Comparison of ENCODE assay signal across 8 mouse cellular contexts in the genomic region with DNA sequence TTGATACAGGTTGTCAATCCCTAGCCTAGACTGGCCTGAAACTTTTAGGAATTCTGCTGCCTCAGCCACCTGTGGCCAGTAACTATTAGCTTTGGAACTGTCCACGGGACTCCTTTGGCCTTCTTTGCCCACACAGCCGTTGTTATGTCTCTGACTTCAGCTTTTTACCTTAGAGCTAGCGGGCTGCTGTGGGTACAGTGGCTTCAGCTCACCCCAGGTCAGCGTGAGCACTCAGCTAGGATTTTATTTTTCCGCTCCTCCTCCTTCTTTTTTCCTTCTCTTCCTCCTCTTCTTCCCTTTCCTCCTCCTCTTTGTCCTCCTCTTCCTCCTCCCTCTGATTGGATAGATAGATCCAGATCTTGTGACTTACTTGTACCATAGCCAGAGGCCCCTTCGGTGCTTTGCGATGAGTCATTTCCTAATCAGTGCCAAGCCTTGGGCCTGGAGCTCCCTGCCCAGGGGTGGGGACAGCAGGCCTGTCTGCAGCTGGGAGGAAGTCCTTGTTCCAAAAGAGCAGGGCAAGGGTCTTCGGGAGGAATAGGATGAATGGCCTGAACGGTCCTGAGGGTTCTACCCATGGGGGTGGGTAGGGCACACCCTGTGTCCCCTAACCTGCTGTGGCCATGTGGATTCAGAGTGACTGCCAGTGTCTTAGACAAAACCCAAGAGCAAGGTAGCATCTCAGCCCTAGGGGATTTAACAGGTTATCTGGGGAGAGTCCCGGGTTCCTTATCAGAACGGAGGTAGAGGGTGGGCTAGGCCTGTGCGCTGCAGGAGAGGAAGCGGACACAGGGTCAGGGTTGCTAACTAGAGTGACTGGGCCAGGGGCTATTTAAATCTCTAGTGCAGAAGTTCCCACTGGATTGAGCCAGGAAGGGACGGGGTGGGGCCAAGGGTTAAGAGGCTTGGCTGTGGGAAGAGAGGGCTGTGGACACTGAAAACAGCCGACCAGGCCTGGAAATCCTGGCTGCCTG. TPM values are rescaled to one million over a fixed set of nuclear protein-coding genes. Genes with fewer than 3 reads are reported as not detected.
DNase-seq lines count a peak whose midpoint lies in the region; ATAC-seq and TF ChIP-seq lines count a peak whose summit lies in the region.

No protein-coding gene starts in this region.

- H3K27me3 ChIP-seq in thymus, adult 2 months (ENCODE audit: control insufficient read depth, insufficient read depth, low read length), result no peaks in the 10 kb centered on the region
- 0 out of 2 replicates have a peak, but pooled peaks cover 3% of the 10 kb centered on the region for H3K27me3 ChIP-seq in liver, embryonic 12.5 days (replicated peaks)
- H3K27me3 ChIP-seq in stomach, embryonic 15.5 days (replicated peaks), result no peaks in the 10 kb centered on the region

- no peak for TF ChIP-seq POLR2A in thymus, adult 2 months (IDR thresholded peaks at IDR 0.05; ENCODE audit: control insufficient read depth, extremely low read depth, insufficient read depth, low read length, poor library complexity)
- TF ChIP-seq POLR2A in embryonic fibroblast, embryonic 13.5 days (IDR thresholded peaks at IDR 0.05; ENCODE audit: low read depth, low read length), result no peak

- no peak overlapping the region for H3K4me2 ChIP-seq in liver, embryonic 12.5 days
- peak overlapping the region; percentile 12; the same call in 1 of the 2 replicates for H3K4me2 ChIP-seq in stomach, embryonic 15.5 days

- 78% methylated on average over 15 of the region's 15 CpGs for WGBS in thymus, adult 2 months
- WGBS in liver, embryonic 12.5 days (ENCODE audit: insufficient replicate concordance), result 26% methylated on average over 15 of the region's 15 CpGs
- WGBS in stomach, embryonic 15.5 days, result 41% methylated on average over 15 of the region's 15 CpGs

- no peaks in the 10 kb centered on the region for H3K9me3 ChIP-seq in liver, embryonic 12.5 days (replicated peaks)
- no peaks in the 10 kb centered on the region for H3K9me3 ChIP-seq in stomach, embryonic 15.5 days

- no peak overlapping the region for H3K4me3 ChIP-seq in thymus, adult 2 months (ENCODE audit: control insufficient read depth, insufficient read depth, low read length)
- no peak overlapping the region for H3K4me3 ChIP-seq in embryonic fibroblast, embryonic 13.5 days (ENCODE audit: insufficient read depth, low read length)
- H3K4me3 ChIP-seq in liver, embryonic 12.5 days, result no peak overlapping the region
- H3K4me3 ChIP-seq in stomach, embryonic 15.5 days (replicated peaks), result no peak overlapping the region

- peak overlapping the region; percentile 47; the same call in 1 of the 2 replicates for H3K27ac ChIP-seq in thymus, adult 2 months (ENCODE audit: control insufficient read depth, insufficient read depth, low read length)
- peak overlapping the region; percentile 90 for H3K27ac ChIP-seq in embryonic fibroblast, embryonic 13.5 days (ENCODE audit: insufficient read depth, low read length)
- no peak overlapping the region for H3K27ac ChIP-seq in liver, embryonic 12.5 days
- H3K27ac ChIP-seq in stomach, embryonic 15.5 days, result peak overlapping the region; percentile 54

- ATAC-seq in liver, embryonic 12.5 days, result peak; percentile 50
- ATAC-seq in stomach, embryonic 15.5 days (ENCODE audit: insufficient read depth, low FRiP score, low read depth), result peak; percentile 84
- ATAC-seq in CD4-positive, CD25-positive, alpha-beta regulatory T cell, adult 4 months, result no peak

- H3K4me1 ChIP-seq in thymus, adult 2 months (replicated peaks; ENCODE audit: control insufficient read depth, insufficient read depth, low read length), result no peaks in the 10 kb centered on the region
- peaks cover 20% of the 10 kb centered on the region for H3K4me1 ChIP-seq in embryonic fibroblast, embryonic 13.5 days (ENCODE audit: control insufficient read depth, insufficient read depth, low read length)
- peaks cover 40% of the 10 kb centered on the region for H3K4me1 ChIP-seq in liver, embryonic 12.5 days
- H3K4me1 ChIP-seq in stomach, embryonic 15.5 days, result peaks cover 40% of the 10 kb centered on the region

- no peak for DNase-seq in thymus, adult 2 months
- DNase-seq in thymus, postnatal 0 days (ENCODE audit: low spot score), result no peak
- peak; percentile 78 for DNase-seq in heart, postnatal 4 days
- DNase-seq in frontal cortex, adult 2 months (ENCODE audit: extremely low spot score in 1 of 2, low spot score in 1 of 2), result no peak

- no peaks in the 10 kb centered on the region for H3K36me3 ChIP-seq in thymus, adult 2 months (ENCODE audit: control insufficient read depth, insufficient read depth, low read length)
- no peaks in the 10 kb centered on the region for H3K36me3 ChIP-seq in liver, embryonic 12.5 days
- no peaks in the 10 kb centered on the region for H3K36me3 ChIP-seq in stomach, embryonic 15.5 days

- H3K9ac ChIP-seq in liver, embryonic 12.5 days, result no peak overlapping the region
- H3K9ac ChIP-seq in stomach, embryonic 15.5 days, result no peak overlapping the region

- no peak for TF ChIP-seq CTCF in thymus, adult 2 months (IDR thresholded peaks at IDR 0.05; ENCODE audit: borderline replicate concordance, control insufficient read depth, extremely low read depth, insufficient read depth, low read length, poor library complexity)
- TF ChIP-seq CTCF in embryonic fibroblast, embryonic 13.5 days (IDR thresholded peaks at IDR 0.05; ENCODE audit: borderline replicate concordance, insufficient read depth, low read length), result no peak

RNA-seq across cellular contexts. Expression of gene Tanc1, which starts 58.5 kb away (rescaled TPM):
- 7.3 and 8.1 TPM in 2 replicates for polyA plus RNA-seq in thymus, adult 2 months (2012; rRNA removed)
- 2.0 and 3.3 TPM in 2 replicates for polyA plus RNA-seq in thymus, postnatal 0 days (2015; fragmentation: Nextera tagmentation; extraction: Ambion mirVana)
- polyA plus RNA-seq in embryonic fibroblast, embryonic 13.5 days (2011; ENCODE audit: insufficient read length, low read depth, missing spikeins), result 61.8 and 66.1 TPM in 2 replicates
- total RNA-seq in heart, postnatal 4 days (2021), result 10 to 100 TPM; 42.5 to 42.8 TPM
- 6.7 and 6.8 TPM in 2 replicates for polyA plus RNA-seq in liver, embryonic 12.5 days (2016; fragmentation: Nextera tagmentation; extraction: Ambion mirVana)
- 28.1 and 28.8 TPM in 2 replicates for polyA plus RNA-seq in stomach, embryonic 15.5 days (2015; fragmentation: Nextera tagmentation; extraction: Ambion mirVana)
- 8.2 and 10.2 TPM in 2 replicates for polyA plus RNA-seq in frontal cortex, adult 2 months (2012; rRNA removed)
- polyA plus RNA-seq in CD4-positive, CD25-positive, alpha-beta regulatory T cell, adult 4 months (2017; shearing (Covaris generic)), result 10 to 100 TPM; 13.7 to 15.2 TPM
